Mouse (Mus musculus) hindbrain, embryonic 14.5 days (tissue): ENCODE data around the gene Patj. TPM values are rescaled to one million over a fixed set of nuclear protein-coding genes. Genes with fewer than 3 reads are reported as not detected.

Source experiments
- ATAC-seq: fragments of 200-750 bp; cut with Nextera tagmentation; 2 replicates; pipeline ENCODE4 v1.8.0; 2017; ENCODE audit warnings: moderate number of reproducible peaks, mild to moderate bottlenecking, moderate TSS enrichment, moderate library complexity; ENCODE audit not compliant: low FRiP score
- DNase-seq: peaks from one replicate; pipeline ENCODE4 v3.0.0-alpha.2; 2015; ENCODE audit warnings: low spot score
- H3K27ac ChIP-seq: fragments of 300-500 bp; sonication (generic); 2 replicates; pipeline ENCODE4 v1.5.1; 2014; ENCODE audit warnings: mild to moderate bottlenecking, moderate library complexity
- H3K27me3 ChIP-seq: fragments of 300-500 bp; sonication (generic); 2 replicates; pipeline ENCODE4 v1.6.1; 2014; ENCODE audit warnings: mild to moderate bottlenecking, low read length, mixed read lengths; ENCODE audit not compliant: control insufficient read depth, insufficient read depth
- H3K36me3 ChIP-seq: fragments of 300-500 bp; sonication (generic); replicated peaks from 2 replicates; pipeline ENCODE4 v1.6.1; 2014; ENCODE audit not compliant: control insufficient read depth, insufficient read depth
- H3K4me1 ChIP-seq: fragments of 300-500 bp; sonication (generic); replicated peaks from 2 replicates; pipeline ENCODE4 v1.6.1; 2014; ENCODE audit warnings: antibody characterized with exemption, low read length, mixed read lengths; ENCODE audit not compliant: control insufficient read depth, insufficient read depth
- H3K4me2 ChIP-seq: fragments of 300-500 bp; sonication (generic); replicated peaks from 2 replicates; pipeline ENCODE4 v1.6.1; 2014; ENCODE audit warnings: mild to moderate bottlenecking, moderate library complexity
- H3K4me3 ChIP-seq: fragments of 300-500 bp; sonication (generic); replicated peaks from 2 replicates; pipeline ENCODE4 v1.5.1; 2014; ENCODE audit warnings: mild to moderate bottlenecking, low read length
- H3K9ac ChIP-seq: fragments of 300-500 bp; sonication (generic); 2 replicates; pipeline ENCODE4 v1.6.1; 2014
- H3K9me3 ChIP-seq: fragments of 300-500 bp; sonication (generic); 2 replicates; pipeline ENCODE4 v1.6.1; 2016; ENCODE audit warnings: low read length; ENCODE audit not compliant: control insufficient read depth
- WGBS: fragments of 180-500 bp; shearing (Covaris S2); extraction: QIAGEN DNeasy Blood & Tissue Kit; methylation state at CpG from one replicate; pipeline ENCODE4 v1.1.7; 2014; 5-methylcytosine and 5-hydroxymethylcytosine counted together
- polyA plus RNA-seq: library from polyadenylated mRNA; unstranded; fragments of >200 nt; fragmentation: Nextera tagmentation; extraction: Ambion mirVana; gene quantifications from 2 replicates; pipeline ENCODE4 v1.2.1, GENCODE M21; 2014

The Patj gene
- polyA plus RNA-seq, 1 experiment from 2014 or later, result 8.0 TPM

GRCm38 (mm10) chr4:98635140-98635837 is 239.7 kb downstream of the Patj start:
- Histone ChIP-seq H3K27ac (no peak overlapping the region), H3K4me3 (no peak overlapping the region), H3K36me3 (no peaks in the 10 kb centered on the region), H3K4me2 (no peak overlapping the region), H3K9ac (no peak overlapping the region), H3K4me1 (no peaks in the 10 kb centered on the region), H3K9me3 (no peaks in the 10 kb centered on the region), H3K27me3 (no peaks in the 10 kb centered on the region)
- WGBS, result 74% methylated on average over 18 of the region's 18 CpGs
- ATAC-seq (peak; percentile 27; the same call in 1 of the 2 replicates), DNase-seq (no peak)

- no peaks in the 10 kb centered on the region for H3K4me1 ChIP-seq
- no peaks in the 10 kb centered on the region for H3K27me3 ChIP-seq
- 95% methylated on average over 8 of the region's 8 CpGs for WGBS
- DNase-seq, result no peak
- H3K4me2 ChIP-seq, result no peak overlapping the region
- no peak overlapping the region for H3K9ac ChIP-seq
- no peak overlapping the region for H3K4me3 ChIP-seq
- H3K27ac ChIP-seq, result no peak overlapping the region
- H3K36me3 ChIP-seq, result no peaks in the 10 kb centered on the region
- no peak for ATAC-seq
- H3K9me3 ChIP-seq, result no peaks in the 10 kb centered on the region
Observed at GRCm38 (mm10) chr4:98638731-98639130, 243.1 kb downstream of the Patj start.

- no peaks in the 10 kb centered on the region for H3K36me3 ChIP-seq
- ATAC-seq (no peak), DNase-seq (no peak)
- no peak overlapping the region for H3K9ac ChIP-seq
- H3K27me3 ChIP-seq, result no peaks in the 10 kb centered on the region
- no peaks in the 10 kb centered on the region for H3K4me1 ChIP-seq
- H3K4me2 ChIP-seq, result no peak overlapping the region
- H3K27ac ChIP-seq, result no peak overlapping the region
- 79% methylated on average over 7 of the region's 7 CpGs for WGBS
- no peaks in the 10 kb centered on the region for H3K9me3 ChIP-seq
- H3K4me3 ChIP-seq, result no peak overlapping the region
Observed at GRCm38 (mm10) chr4:98653650-98654049, 258.1 kb downstream of the Patj start.

- no peaks in the 10 kb centered on the region for H3K4me1 ChIP-seq
- H3K27me3 ChIP-seq, result no peaks in the 10 kb centered on the region
- H3K9me3 ChIP-seq, result no peaks in the 10 kb centered on the region
- H3K36me3 ChIP-seq, result no peaks in the 10 kb centered on the region
- no peak overlapping the region for H3K4me3 ChIP-seq
- no peak overlapping the region for H3K4me2 ChIP-seq
- DNase-seq (no peak), ATAC-seq (peak; percentile 72; the same call in 1 of the 2 replicates)
- no peak overlapping the region for H3K9ac ChIP-seq
- 52% methylated on average over 2 of the region's 2 CpGs for WGBS
- no peak overlapping the region for H3K27ac ChIP-seq
Observed at GRCm38 (mm10) chr4:98654419-98654821, 258.8 kb downstream of the Patj start.

GRCm38 (mm10) chr4:98656759-98657158 is 261.2 kb downstream of the Patj start:
- ATAC-seq (no peak), DNase-seq (no peak)
- Histone ChIP-seq H3K4me1 (no peaks in the 10 kb centered on the region), H3K36me3 (no peaks in the 10 kb centered on the region), H3K9me3 (no peaks in the 10 kb centered on the region), H3K4me2 (no peak overlapping the region), H3K4me3 (no peak overlapping the region), H3K27ac (no peak overlapping the region), H3K9ac (no peak overlapping the region), H3K27me3 (no peaks in the 10 kb centered on the region)
- WGBS, result 88% methylated on average over 1 of the region's 1 CpGs

GRCm38 (mm10) chr4:98659032-98659431 is 263.4 kb downstream of the Patj start:
- 64% methylated on average over 2 of the region's 2 CpGs for WGBS
- Histone ChIP-seq H3K4me1 (no peaks in the 10 kb centered on the region), H3K27ac (no peak overlapping the region), H3K4me3 (no peak overlapping the region), H3K9ac (no peak overlapping the region), H3K4me2 (no peak overlapping the region), H3K27me3 (no peaks in the 10 kb centered on the region), H3K36me3 (no peaks in the 10 kb centered on the region), H3K9me3 (peaks cover 8% of the 10 kb centered on the region)
- ATAC-seq (no peak), DNase-seq (no peak)

GRCm38 (mm10) chr4:98660534-98660933 is 264.9 kb downstream of the Patj start:
- Histone ChIP-seq H3K9ac (no peak overlapping the region), H3K27me3 (no peaks in the 10 kb centered on the region), H3K27ac (no peak overlapping the region), H3K9me3 (peaks cover 10% of the 10 kb centered on the region), H3K4me3 (no peak overlapping the region), H3K4me1 (no peaks in the 10 kb centered on the region), H3K4me2 (no peak overlapping the region), H3K36me3 (no peaks in the 10 kb centered on the region)
- no peak for DNase-seq
- ATAC-seq, result no peak
- WGBS, result 90% methylated on average over 2 of the region's 2 CpGs

GRCm38 (mm10) chr4:98665884-98666283 is 270.3 kb downstream of the Patj start:
- 85% methylated on average over 7 of the region's 7 CpGs for WGBS

GRCm38 (mm10) chr4:98666451-98666850 is 270.9 kb downstream of the Patj start:
- H3K4me2 ChIP-seq, result no peak overlapping the region
- H3K36me3 ChIP-seq, result no peaks in the 10 kb centered on the region
- DNase-seq, result no peak
- no peak overlapping the region for H3K9ac ChIP-seq
- no peak overlapping the region for H3K4me3 ChIP-seq
- no peak for ATAC-seq
- H3K9me3 ChIP-seq, result peaks cover 10% of the 10 kb centered on the region
- 97% methylated on average over 1 of the region's 1 CpGs for WGBS
- no peaks in the 10 kb centered on the region for H3K27me3 ChIP-seq
- no peak overlapping the region for H3K27ac ChIP-seq
- H3K4me1 ChIP-seq, result no peaks in the 10 kb centered on the region

More at GRCm38 (mm10) chr4:98665884-98666283, 270.3 kb downstream of the Patj start:
- ATAC-seq, result no peak
- Histone ChIP-seq H3K4me3 (no peak overlapping the region), H3K27me3 (no peaks in the 10 kb centered on the region), H3K9me3 (peaks cover 10% of the 10 kb centered on the region), H3K36me3 (no peaks in the 10 kb centered on the region), H3K4me1 (no peaks in the 10 kb centered on the region), H3K27ac (no peak overlapping the region), H3K9ac (no peak overlapping the region), H3K4me2 (no peak overlapping the region)
- no peak for DNase-seq

- Histone ChIP-seq H3K27me3 (no peaks in the 10 kb centered on the region), H3K4me1 (no peaks in the 10 kb centered on the region), H3K27ac (no peak overlapping the region), H3K36me3 (no peaks in the 10 kb centered on the region), H3K4me2 (no peak overlapping the region), H3K4me3 (no peak overlapping the region), H3K9me3 (peaks cover 10% of the 10 kb centered on the region), H3K9ac (no peak overlapping the region)
- DNase-seq, result no peak
- ATAC-seq, result no peak
- 83% methylated on average over 3 of the region's 3 CpGs for WGBS
Observed at GRCm38 (mm10) chr4:98667009-98667408, 271.4 kb downstream of the Patj start.
